Mouse (Mus musculus) neural tube, embryonic 13.5 days (tissue): ENCODE data around the gene Ccdc28a. TPM values are rescaled to one million over a fixed set of nuclear protein-coding genes. Genes with fewer than 3 reads are reported as not detected.

Source experiments
- ATAC-seq: fragments of 200-750 bp; cut with Nextera tagmentation; 2 replicates; pipeline ENCODE4 v1.8.0; 2017; ENCODE audit warnings: low read depth, mild to moderate bottlenecking, moderate TSS enrichment, moderate library complexity
- H3K27ac ChIP-seq: fragments of 300-500 bp; sonication (generic); replicated peaks from 2 replicates; pipeline ENCODE4 v1.5.1; 2015; ENCODE audit warnings: moderate library complexity, mild to moderate bottlenecking, inconsistent platforms
- H3K27me3 ChIP-seq: fragments of 300-500 bp; sonication (generic); 2 replicates; pipeline ENCODE4 v1.6.1; 2015; ENCODE audit warnings: mild to moderate bottlenecking, inconsistent platforms
- H3K36me3 ChIP-seq: fragments of 300-500 bp; sonication (generic); 2 replicates; pipeline ENCODE4 v1.6.1; 2015; ENCODE audit warnings: mild to moderate bottlenecking, inconsistent platforms
- H3K4me1 ChIP-seq: fragments of 300-500 bp; sonication (generic); replicated peaks from 2 replicates; pipeline ENCODE4 v1.6.1; 2015; ENCODE audit warnings: inconsistent platforms
- H3K4me2 ChIP-seq: fragments of 300-500 bp; sonication (generic); 2 replicates; pipeline ENCODE4 v1.6.1; 2015; ENCODE audit warnings: inconsistent platforms, mild to moderate bottlenecking, moderate library complexity
- H3K4me3 ChIP-seq: fragments of 300-500 bp; sonication (generic); 2 replicates; pipeline ENCODE4 v1.5.1; 2015; ENCODE audit warnings: mild to moderate bottlenecking, inconsistent platforms
- H3K9ac ChIP-seq: fragments of 300-500 bp; sonication (generic); 2 replicates; pipeline ENCODE4 v1.6.1; 2015; ENCODE audit warnings: moderate library complexity, mild to moderate bottlenecking, inconsistent platforms
- H3K9me3 ChIP-seq: fragments of 300-500 bp; sonication (generic); 2 replicates; pipeline ENCODE4 v1.6.1; 2016; ENCODE audit warnings: inconsistent platforms
- WGBS: fragments of 180-500 bp; shearing (Covaris S2); methylation state at CpG from one replicate; pipeline ENCODE4 v1.1.7; 2015; 5-methylcytosine and 5-hydroxymethylcytosine counted together
- polyA plus RNA-seq: library from polyadenylated mRNA; unstranded; fragments of >200 nt; fragmentation: Nextera tagmentation; extraction: Ambion mirVana; gene quantifications from 2 replicates; pipeline ENCODE4 v1.2.1, GENCODE M21; 2015

Gene Ccdc28a
- polyA plus RNA-seq, 1 experiment from 2014 or later: 6.5 TPM

DNA sequence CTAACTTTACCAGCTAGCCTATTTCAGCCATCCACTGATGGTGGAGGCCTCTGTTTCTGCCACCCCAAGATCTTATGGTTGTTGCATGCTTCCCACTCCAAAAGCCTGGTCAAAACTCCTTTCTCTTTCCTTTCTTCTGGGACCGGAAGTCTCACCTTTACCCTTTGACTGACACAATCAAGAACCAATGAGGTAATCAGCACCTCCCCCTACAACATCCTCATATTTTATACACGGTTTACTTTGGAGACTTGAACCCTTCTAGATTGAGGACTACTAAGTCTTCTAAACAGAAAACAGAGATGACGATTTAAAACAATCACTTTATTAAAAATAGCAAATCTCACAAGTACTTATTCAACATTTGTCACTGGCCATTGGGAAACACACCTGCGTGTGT, 21.4 kb downstream of the Ccdc28a start:
- no peak overlapping the region for H3K27ac ChIP-seq
- peaks cover 6% of the 10 kb centered on the region; the same call in 1 of the 2 replicates for H3K36me3 ChIP-seq
- no peak for ATAC-seq
- H3K4me1 ChIP-seq: no peaks in the 10 kb centered on the region; the same call in 1 of the 2 replicates
- H3K4me3 ChIP-seq: no peak overlapping the region
- H3K9me3 ChIP-seq: no peaks in the 10 kb centered on the region
- WGBS: 87% methylated on average over 4 of the region's 4 CpGs
- H3K9ac ChIP-seq: no peak overlapping the region
- no peak overlapping the region for H3K4me2 ChIP-seq
- no peaks in the 10 kb centered on the region for H3K27me3 ChIP-seq

DNA sequence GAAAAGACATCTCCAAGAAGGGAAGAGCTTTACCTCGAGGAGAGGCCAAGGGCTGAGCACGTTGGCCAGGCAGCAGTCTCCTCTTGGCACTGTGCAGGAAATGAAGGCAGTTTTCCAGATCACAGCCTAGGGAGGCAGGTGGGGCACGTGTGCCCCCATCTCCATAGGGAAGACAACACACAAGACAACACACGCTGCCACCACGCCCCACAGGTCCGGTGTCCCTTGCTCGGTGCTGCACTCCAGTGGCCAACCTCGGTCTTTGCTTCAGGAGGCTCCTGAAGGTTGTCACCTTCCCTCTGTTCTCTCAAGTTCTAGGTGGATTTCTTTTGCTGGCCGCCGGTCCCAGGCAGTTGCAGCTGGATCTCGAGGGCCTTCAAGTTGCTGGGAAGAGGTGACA, 24.1 kb downstream of the Ccdc28a start, which contains the start of gene Ect2l:
Ect2l (minus strand) TSS at position 165 of the 400 bp plus-strand sequence.
- no peak within 1 kb of the TSS for H3K4me3 ChIP-seq
- H3K27me3 ChIP-seq: no peaks in the 10 kb centered on the region
- no peaks in the 10 kb centered on the region; the same call in 1 of the 2 replicates for H3K4me1 ChIP-seq
- peak within 1 kb of the TSS; percentile 29; the same call in 1 of the 2 replicates for H3K4me2 ChIP-seq
- H3K27ac ChIP-seq: no peak within 1 kb of the TSS
- H3K36me3 ChIP-seq: no peaks in the 10 kb centered on the region
- no peak for ATAC-seq
- H3K9me3 ChIP-seq: no peaks in the 10 kb centered on the region
- whole genome bisulfite sequencing: 15% methylated on average over 11 of the region's 11 CpGs
- no peak within 1 kb of the TSS for H3K9ac ChIP-seq

DNA sequence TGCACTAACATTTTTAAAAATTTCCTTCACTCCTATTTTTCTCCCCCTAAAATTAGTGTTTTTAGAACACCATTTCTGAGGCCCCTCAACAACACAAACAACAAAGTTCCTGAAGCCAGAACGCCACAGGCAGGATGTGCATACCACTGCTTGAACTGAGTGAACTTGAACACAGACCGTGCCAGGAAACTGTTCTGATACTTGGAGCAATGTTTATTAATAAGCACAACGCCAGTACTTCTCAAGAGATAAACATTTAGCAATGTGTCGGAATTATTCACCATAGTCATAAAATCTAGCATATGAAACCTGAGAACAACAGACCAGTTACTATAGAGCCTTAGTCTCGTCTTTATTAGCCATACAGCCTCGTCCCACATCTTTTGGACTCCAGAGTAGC, 24.7 kb downstream of the Ccdc28a start:
- no peaks in the 10 kb centered on the region for H3K9me3 ChIP-seq
- H3K4me2 ChIP-seq: no peak overlapping the region
- no peaks in the 10 kb centered on the region for H3K27me3 ChIP-seq
- no peak overlapping the region for H3K4me3 ChIP-seq
- H3K36me3 ChIP-seq: no peaks in the 10 kb centered on the region
- no peaks in the 10 kb centered on the region; the same call in 1 of the 2 replicates for H3K4me1 ChIP-seq
- no peak overlapping the region for H3K9ac ChIP-seq
- H3K27ac ChIP-seq: no peak overlapping the region
- no peak for ATAC-seq
- WGBS: 77% methylated on average over 6 of the region's 6 CpGs

DNA sequence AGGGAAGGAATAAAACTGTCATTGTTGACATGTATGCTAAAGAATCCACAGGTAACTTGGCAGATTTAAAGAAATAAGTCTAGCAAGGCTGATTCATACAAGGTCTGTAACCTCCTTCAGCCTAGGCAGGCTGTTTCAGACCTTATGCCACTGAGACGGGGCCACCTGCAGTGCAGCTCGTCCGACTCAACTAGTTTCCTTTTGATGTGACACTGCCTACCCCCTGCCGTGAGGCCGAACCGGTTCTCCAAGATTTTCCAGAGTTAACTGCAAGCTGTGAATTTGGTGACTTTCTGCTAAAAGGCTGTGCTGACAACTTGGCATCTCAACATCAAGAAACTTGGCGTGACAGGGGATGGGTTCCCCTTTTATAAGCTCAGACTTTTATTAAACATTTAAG, 30.7 kb downstream of the Ccdc28a start:
- no peak overlapping the region for H3K4me2 ChIP-seq
- 5% methylated on average over 7 of the region's 7 CpGs for WGBS
- no peak for ATAC-seq
- H3K4me3 ChIP-seq: no peak overlapping the region
- H3K27ac ChIP-seq: no peak overlapping the region
- H3K36me3 ChIP-seq: no peaks in the 10 kb centered on the region
- no peaks in the 10 kb centered on the region for H3K9me3 ChIP-seq
- no peak overlapping the region for H3K9ac ChIP-seq
- no peaks in the 10 kb centered on the region for H3K27me3 ChIP-seq
- H3K4me1 ChIP-seq: no peaks in the 10 kb centered on the region

DNA sequence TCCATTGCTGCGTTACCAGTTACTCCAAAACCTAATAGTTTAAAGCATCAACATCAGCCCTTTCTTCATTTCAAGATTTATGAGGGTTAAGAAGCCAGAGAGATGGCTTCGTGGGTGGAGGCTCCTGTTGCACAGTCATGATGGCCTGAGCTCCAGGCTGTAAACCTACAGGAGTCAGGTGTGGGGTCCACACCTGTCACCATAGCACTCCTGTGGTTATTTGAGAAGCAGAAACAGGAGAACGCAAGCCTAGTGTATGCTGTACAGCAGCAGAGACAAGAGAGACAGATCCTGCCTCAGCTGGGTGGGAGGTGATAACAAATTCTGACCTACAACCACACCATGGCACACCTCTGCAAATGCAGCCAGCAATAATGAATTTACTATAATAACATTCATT, 32.4 kb downstream of the Ccdc28a start:
- no peak for ATAC-seq
- Histone ChIP-seq H3K36me3 (no peaks in the 10 kb centered on the region), H3K27ac (no peak overlapping the region), H3K9me3 (no peaks in the 10 kb centered on the region), H3K4me2 (no peak overlapping the region), H3K27me3 (no peaks in the 10 kb centered on the region), H3K4me1 (no peaks in the 10 kb centered on the region), H3K4me3 (no peak overlapping the region), H3K9ac (no peak overlapping the region)
- WGBS: 75% methylated on average over 3 of the region's 3 CpGs

DNA sequence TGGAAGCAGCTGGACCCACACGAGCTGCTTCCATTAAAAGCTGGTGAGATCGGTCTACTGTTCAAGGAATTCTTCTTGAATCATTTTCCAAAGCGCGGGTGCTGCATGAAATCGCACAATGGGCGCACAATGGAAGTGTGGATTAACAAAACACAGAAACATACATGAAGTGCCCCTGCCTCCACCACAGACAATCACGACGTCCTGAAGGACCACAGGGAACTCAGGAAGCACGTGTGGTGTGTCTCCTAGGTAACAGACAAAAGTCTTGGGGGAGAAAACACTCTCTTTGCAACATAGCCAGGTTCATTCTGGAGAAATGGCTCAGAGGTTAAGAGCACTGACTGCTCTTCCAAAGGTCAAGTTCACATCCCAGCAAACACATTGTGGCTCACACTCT, 34.1 kb downstream of the Ccdc28a start:
- WGBS: 57% methylated on average over 9 of the region's 9 CpGs
- Histone ChIP-seq H3K27ac (no peak overlapping the region), H3K4me2 (no peak overlapping the region), H3K9me3 (no peaks in the 10 kb centered on the region), H3K4me1 (no peaks in the 10 kb centered on the region), H3K36me3 (no peaks in the 10 kb centered on the region), H3K27me3 (no peaks in the 10 kb centered on the region), H3K9ac (no peak overlapping the region), H3K4me3 (no peak overlapping the region)
- no peak for ATAC-seq

DNA sequence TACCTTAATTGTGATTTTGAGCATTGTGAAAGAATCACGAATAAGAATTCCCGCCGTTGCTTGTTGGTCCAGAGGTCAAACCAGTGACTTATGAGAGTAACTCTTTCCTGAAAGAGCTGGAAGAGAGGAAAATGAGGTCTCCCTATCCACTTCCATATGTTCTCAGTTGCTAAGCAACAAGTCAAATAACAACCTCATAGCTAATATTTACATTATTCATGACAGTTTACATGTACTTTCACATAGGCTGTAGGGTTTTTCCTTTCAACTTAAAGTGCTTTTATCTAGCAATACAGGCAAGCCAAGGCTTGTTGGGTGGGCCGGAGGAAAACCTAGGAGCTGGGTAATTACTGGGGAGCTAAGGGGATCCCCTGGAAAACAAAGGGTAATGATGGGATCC, 34.9 kb downstream of the Ccdc28a start:
- Histone ChIP-seq H3K27ac (no peak overlapping the region), H3K27me3 (no peaks in the 10 kb centered on the region), H3K9me3 (no peaks in the 10 kb centered on the region), H3K4me1 (no peaks in the 10 kb centered on the region), H3K36me3 (no peaks in the 10 kb centered on the region), H3K4me2 (no peak overlapping the region), H3K9ac (no peak overlapping the region), H3K4me3 (no peak overlapping the region)
- ATAC-seq: no peak
- 83% methylated on average over 4 of the region's 4 CpGs for WGBS

DNA sequence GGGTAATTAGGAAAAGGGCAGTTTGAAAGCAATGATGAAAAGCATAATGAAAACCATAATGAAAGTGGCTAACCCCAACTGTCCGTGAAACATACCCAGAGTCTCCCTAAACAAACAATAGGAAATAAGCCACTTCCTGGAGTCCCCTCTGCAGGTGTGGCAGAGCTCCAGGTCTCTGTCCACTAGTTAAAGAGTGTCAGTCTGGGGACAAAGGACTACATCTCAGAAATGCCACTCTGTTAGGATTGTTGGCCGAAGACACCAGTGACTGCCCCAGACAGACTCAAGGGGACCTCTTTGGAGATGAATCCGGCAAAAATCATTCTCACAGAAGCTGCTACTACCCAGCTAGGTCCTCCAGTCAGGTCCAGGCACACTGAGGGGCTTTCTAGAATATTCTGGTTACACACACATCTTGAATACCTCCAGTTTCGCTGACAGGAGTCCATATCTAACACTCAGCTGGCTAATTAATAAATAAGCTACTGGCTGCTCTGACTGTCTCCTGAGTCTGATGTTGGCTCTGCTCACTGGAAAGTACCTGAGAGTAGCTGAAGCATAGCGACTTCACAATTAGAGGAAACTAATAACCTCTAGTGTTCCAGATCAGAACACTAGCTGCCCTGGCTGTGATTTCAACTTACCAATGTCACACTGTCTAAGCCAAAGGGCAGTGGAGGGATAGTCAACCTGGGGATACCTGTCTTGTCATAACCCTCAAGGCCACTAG, 36.3 kb downstream of the Ccdc28a start:
- no peak for ATAC-seq
- H3K9me3 ChIP-seq: no peaks in the 10 kb centered on the region
- H3K27ac ChIP-seq: no peak overlapping the region
- no peaks in the 10 kb centered on the region for H3K4me1 ChIP-seq
- H3K27me3 ChIP-seq: no peaks in the 10 kb centered on the region
- H3K36me3 ChIP-seq: no peaks in the 10 kb centered on the region
- 87% methylated on average over 5 of the region's 5 CpGs for WGBS
- no peak overlapping the region for H3K9ac ChIP-seq
- no peak overlapping the region for H3K4me3 ChIP-seq
- H3K4me2 ChIP-seq: no peak overlapping the region

DNA sequence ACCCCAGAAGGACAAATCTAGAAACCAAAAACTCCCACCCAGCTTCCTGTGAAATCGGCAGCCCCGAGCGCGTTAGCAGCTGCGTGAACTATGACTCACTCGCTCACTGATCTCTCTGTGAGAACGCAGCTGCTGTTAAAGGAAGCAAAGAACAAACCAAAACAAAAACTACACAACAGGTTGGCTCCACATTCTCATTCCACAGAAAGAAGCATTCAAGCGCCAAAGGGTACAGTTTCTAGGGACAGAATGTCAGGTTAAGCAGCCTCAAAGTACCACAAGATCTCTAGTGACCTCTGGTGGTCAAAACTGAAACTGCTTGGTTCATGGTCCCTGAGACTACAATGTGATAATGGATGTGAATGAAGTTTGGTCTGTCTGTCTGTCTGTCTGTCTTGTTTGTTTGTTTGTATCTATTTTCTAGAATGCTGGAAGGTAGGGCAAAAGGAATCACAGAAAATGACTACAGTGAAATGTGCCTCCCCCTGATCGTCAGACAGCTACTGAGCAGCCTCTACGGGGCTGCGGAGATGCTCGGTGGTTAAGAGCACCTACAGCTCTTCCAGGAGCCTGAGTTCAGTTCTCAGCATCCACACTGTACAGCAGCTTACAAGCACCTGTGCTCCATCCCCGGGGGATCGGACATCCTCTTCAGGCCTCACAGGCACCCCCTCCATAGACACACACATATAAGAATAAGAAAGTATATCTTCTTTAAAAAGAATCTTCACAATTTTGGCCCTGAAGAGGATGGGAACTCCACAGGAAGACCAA, 37.4 kb downstream of the Ccdc28a start:
- ATAC-seq: no peak
- WGBS: 64% methylated on average over 14 of the region's 14 CpGs

DNA sequence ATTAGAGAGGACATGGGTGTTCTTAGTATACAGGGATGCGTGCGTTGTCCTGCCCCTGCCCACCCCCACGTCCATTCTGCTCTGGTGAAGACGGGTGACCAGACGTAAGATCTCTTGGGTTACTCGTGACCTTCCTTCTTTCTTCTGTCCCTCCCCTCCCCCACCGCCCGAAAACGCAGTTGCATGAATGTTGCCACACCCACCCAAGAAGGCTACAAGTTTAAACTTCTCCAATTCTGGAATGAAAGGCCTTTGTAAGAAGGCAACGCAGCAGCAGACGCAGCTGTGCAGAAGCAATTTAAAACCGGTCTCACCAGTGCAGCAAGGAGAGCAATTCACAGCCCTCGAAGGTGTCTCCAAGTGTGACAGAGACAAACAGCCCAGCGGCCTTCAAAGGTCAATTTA, 40.1 kb downstream of the Ccdc28a start:
- Histone ChIP-seq H3K27me3 (no peaks in the 10 kb centered on the region), H3K9me3 (no peaks in the 10 kb centered on the region), H3K4me2 (no peak overlapping the region), H3K4me3 (no peak overlapping the region), H3K27ac (no peak overlapping the region), H3K9ac (no peak overlapping the region), H3K4me1 (no peaks in the 10 kb centered on the region), H3K36me3 (no peaks in the 10 kb centered on the region)
- no peak for ATAC-seq
- 56% methylated on average over 14 of the region's 14 CpGs for WGBS

More for the DNA sequence above, 37.4 kb downstream of the Ccdc28a start:
- Histone ChIP-seq H3K4me3 (no peak overlapping the region), H3K4me2 (peak overlapping the region; percentile 36; the same call in 1 of the 2 replicates), H3K36me3 (no peaks in the 10 kb centered on the region), H3K4me1 (no peaks in the 10 kb centered on the region), H3K27ac (no peak overlapping the region), H3K9ac (no peak overlapping the region), H3K9me3 (no peaks in the 10 kb centered on the region), H3K27me3 (no peaks in the 10 kb centered on the region)

DNA sequence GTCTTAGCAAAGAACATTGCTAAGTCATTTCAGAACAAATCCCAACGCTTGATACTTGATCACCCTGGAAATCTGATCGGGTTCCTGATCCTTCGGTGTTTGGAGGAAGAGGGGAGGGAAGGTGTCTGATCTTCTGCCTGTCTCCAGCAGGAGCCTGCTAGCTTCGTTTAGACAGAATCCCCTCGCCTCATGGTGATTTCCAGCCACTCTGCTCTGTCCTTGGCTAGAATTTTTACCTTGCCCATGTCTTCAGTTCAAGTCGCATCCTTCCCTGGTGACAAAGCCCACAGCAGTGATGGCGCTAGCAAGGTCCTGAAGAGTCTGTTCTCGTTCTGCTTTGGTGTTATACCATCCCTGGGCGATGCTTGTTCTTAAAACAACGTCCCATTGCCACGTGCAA, 40.6 kb downstream of the Ccdc28a start:
- H3K9me3 ChIP-seq: no peaks in the 10 kb centered on the region
- H3K9ac ChIP-seq: no peak overlapping the region
- no peaks in the 10 kb centered on the region for H3K4me1 ChIP-seq
- no peak overlapping the region for H3K27ac ChIP-seq
- no peak overlapping the region for H3K4me2 ChIP-seq
- no peaks in the 10 kb centered on the region for H3K27me3 ChIP-seq
- no peaks in the 10 kb centered on the region for H3K36me3 ChIP-seq
- whole genome bisulfite sequencing: 89% methylated on average over 11 of the region's 11 CpGs
- no peak overlapping the region for H3K4me3 ChIP-seq
- ATAC-seq: no peak

DNA sequence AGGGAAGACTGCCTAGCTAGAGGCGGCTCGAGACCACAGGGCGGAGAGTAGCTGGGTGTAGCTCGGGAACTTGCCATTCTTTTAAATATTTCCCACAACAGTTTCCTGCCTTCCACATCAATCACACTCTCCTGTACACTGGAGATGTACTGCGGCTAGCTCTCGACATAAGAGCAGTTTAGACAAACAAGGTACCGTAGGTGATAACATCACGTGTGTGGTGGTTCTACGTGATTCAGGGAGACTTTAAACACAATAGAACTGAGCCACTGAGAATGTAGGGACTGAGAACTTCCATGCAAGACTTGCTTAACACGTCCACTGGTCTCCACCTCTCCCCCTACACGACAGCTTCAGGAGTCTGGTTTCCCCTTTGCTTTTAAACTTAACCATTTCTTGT, 41.6 kb downstream of the Ccdc28a start:
- WGBS: 89% methylated on average over 11 of the region's 11 CpGs

More for the DNA sequence above, 41.6 kb downstream of the Ccdc28a start:
- H3K9ac ChIP-seq: no peak overlapping the region
- no peaks in the 10 kb centered on the region for H3K9me3 ChIP-seq
- no peak overlapping the region for H3K4me3 ChIP-seq
- H3K4me2 ChIP-seq: no peak overlapping the region
- no peaks in the 10 kb centered on the region for H3K27me3 ChIP-seq
- H3K4me1 ChIP-seq: no peaks in the 10 kb centered on the region
- ATAC-seq: no peak
- no peak overlapping the region for H3K27ac ChIP-seq
- no peaks in the 10 kb centered on the region for H3K36me3 ChIP-seq
